In the genomic region with DNA sequence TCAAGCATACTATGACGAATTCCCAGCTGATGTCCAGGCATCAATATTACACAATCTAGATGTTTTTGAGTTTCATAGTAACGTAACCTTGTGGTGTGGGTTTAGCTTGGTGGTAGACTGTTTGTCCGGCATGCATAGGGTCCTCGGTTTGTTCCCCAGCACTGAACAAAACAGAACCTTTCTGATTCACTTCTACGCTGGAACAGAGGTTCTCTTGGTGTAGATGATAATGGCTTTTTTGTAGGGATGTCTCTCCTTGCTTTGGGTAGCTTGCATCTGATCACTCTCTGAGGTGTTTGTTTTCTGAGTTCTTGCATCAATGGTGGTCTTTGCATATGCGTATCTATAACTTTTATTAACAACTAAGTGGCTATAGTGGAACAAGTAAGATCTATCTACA, we compare ENCODE assay signal across 24 mouse cellular contexts.
DNase-seq lines count a peak whose midpoint lies in the region; ATAC-seq and TF ChIP-seq lines count a peak whose summit lies in the region.
"Had no signal": no experiment of that assay in that cellular context is flagged by ENCODE, and none has a peak within 500 bp of the region (broad histone marks: within the 10 kb centered on the region; RNA-seq: fewer than 3 reads in every experiment).

No protein-coding gene starts in this region.

- no peaks in the 10 kb centered on the region for H3K9me3 ChIP-seq in midbrain, embryonic 11.5 days (ENCODE audit: control insufficient read depth, low read length)
- no peaks in the 10 kb centered on the region for H3K9me3 ChIP-seq in midbrain, embryonic 13.5 days
- no peaks in the 10 kb centered on the region for H3K9me3 ChIP-seq in forebrain, embryonic 14.5 days (replicated peaks; ENCODE audit: control insufficient read depth, low read length)

- H3K27ac ChIP-seq in midbrain, embryonic 11.5 days (ENCODE audit: low read depth, low read length): no peak overlapping the region
- H3K27ac ChIP-seq in midbrain, embryonic 13.5 days: no peak overlapping the region
- H3K27ac ChIP-seq in bone marrow macrophage, adult 2 months (ENCODE audit: insufficient read depth, low read depth, low read length): peak overlapping the region; percentile 50; the same call in 1 of the 2 replicates
- H3K27ac ChIP-seq in forebrain, embryonic 14.5 days (ENCODE audit: low read depth, low read length): no peak overlapping the region

- peak; percentile 51 for DNase-seq in heart, adult 11 months
- no peak for DNase-seq in heart, postnatal 4 days
- peak; percentile 54 for DNase-seq in midbrain, embryonic 11.5 days (ENCODE audit: low spot score, missing footprints)
- peak; percentile 47 for DNase-seq in NIH3T3 (ENCODE audit: low read depth)
- DNase-seq in spleen, adult 18-20 months: no peak
- no peak for DNase-seq in forebrain, embryonic 14.5 days (ENCODE audit: low spot score)
- DNase-seq: adrenal gland, adult 2 months; adrenal gland, adult 8-10 months; adrenal gland, postnatal 10 days; adrenal gland, postnatal 14 days; adrenal gland, postnatal 25 days; adrenal gland, postnatal 36 days; B cell, adult 2 months; cerebellum, adult 11 months; cerebellum, adult 11-12 months; cerebellum, adult 18-20 months; cerebellum, adult 2 months had no signal

- no peak overlapping the region for H3K9ac ChIP-seq in midbrain, embryonic 11.5 days (ENCODE audit: low read length)
- no peak overlapping the region for H3K9ac ChIP-seq in midbrain, embryonic 13.5 days (replicated peaks)
- no peak overlapping the region for H3K9ac ChIP-seq in forebrain, embryonic 14.5 days (ENCODE audit: low read length)

- whole genome bisulfite sequencing in midbrain, embryonic 11.5 days: 87% methylated on average over 6 of the region's 6 CpGs
- 89% methylated on average over 6 of the region's 6 CpGs for WGBS in midbrain, embryonic 13.5 days
- WGBS in forebrain, embryonic 14.5 days: 91% methylated on average over 6 of the region's 6 CpGs

- no peak for TF ChIP-seq CTCF in bone marrow macrophage, adult 2 months (IDR thresholded peaks at IDR 0.05; ENCODE audit: low read depth, low read length)

- no peaks in the 10 kb centered on the region for H3K36me3 ChIP-seq in midbrain, embryonic 11.5 days (ENCODE audit: control insufficient read depth, insufficient read depth, low read length)
- H3K36me3 ChIP-seq in midbrain, embryonic 13.5 days: no peaks in the 10 kb centered on the region
- H3K36me3 ChIP-seq in forebrain, embryonic 14.5 days (ENCODE audit: control insufficient read depth, insufficient read depth, low read length): no peaks in the 10 kb centered on the region
- H3K36me3 ChIP-seq: G1E had no signal

- no peaks in the 10 kb centered on the region for H3K4me1 ChIP-seq in midbrain, embryonic 11.5 days (ENCODE audit: control insufficient read depth, insufficient read depth, low read length)
- no peaks in the 10 kb centered on the region for H3K4me1 ChIP-seq in midbrain, embryonic 13.5 days (replicated peaks)
- peaks cover 41% of the 10 kb centered on the region for H3K4me1 ChIP-seq in bone marrow macrophage, adult 2 months (ENCODE audit: control insufficient read depth, insufficient read depth, low read length)
- H3K4me1 ChIP-seq in forebrain, embryonic 14.5 days (ENCODE audit: control insufficient read depth, insufficient read depth, low read length): no peaks in the 10 kb centered on the region

- no peak overlapping the region for H3K4me3 ChIP-seq in midbrain, embryonic 11.5 days (ENCODE audit: low read depth, low read length)
- no peak overlapping the region for H3K4me3 ChIP-seq in midbrain, embryonic 13.5 days (replicated peaks)
- H3K4me3 ChIP-seq in bone marrow macrophage, adult 2 months (ENCODE audit: insufficient read depth, low read length): no peak overlapping the region
- H3K4me3 ChIP-seq in forebrain, embryonic 14.5 days (ENCODE audit: low read depth, low read length): no peak overlapping the region

- no peak overlapping the region for H3K4me2 ChIP-seq in midbrain, embryonic 11.5 days
- H3K4me2 ChIP-seq in midbrain, embryonic 13.5 days (replicated peaks): no peak overlapping the region
- no peak overlapping the region for H3K4me2 ChIP-seq in forebrain, embryonic 14.5 days (ENCODE audit: low read length)

- H3K27me3 ChIP-seq in midbrain, embryonic 11.5 days (ENCODE audit: control insufficient read depth, insufficient read depth, low read length): no peaks in the 10 kb centered on the region
- H3K27me3 ChIP-seq in midbrain, embryonic 13.5 days: no peaks in the 10 kb centered on the region
- no peaks in the 10 kb centered on the region for H3K27me3 ChIP-seq in forebrain, embryonic 14.5 days (replicated peaks; ENCODE audit: control insufficient read depth, insufficient read depth, low read length)
- H3K27me3 ChIP-seq: CH12.LX, Patski had no signal

- no peak for ATAC-seq in midbrain, embryonic 11.5 days (ENCODE audit: low FRiP score)
- ATAC-seq in midbrain, embryonic 13.5 days: no peak
- no peak for ATAC-seq in forebrain, embryonic 14.5 days
- ATAC-seq: activated CD4-positive, CD25-positive, alpha-beta regulatory T cell, adult 4 months; CD4-positive, CD25-positive, alpha-beta regulatory T cell, adult 4 months; Patski had no signal

- no peak for TF ChIP-seq POLR2A in bone marrow macrophage, adult 2 months (IDR thresholded peaks at IDR 0.05; ENCODE audit: borderline replicate concordance, low read depth, low read length)

Comparison
In these comparisons a context has a peak if more than half of its experiments do, and no peak if none do; other contexts are left out.
1. DNase-seq: peak in heart, adult 11 months (single experiment), midbrain, embryonic 11.5 days (single experiment) and NIH3T3 (single experiment); none in heart, postnatal 4 days (single experiment), spleen, adult 18-20 months (0 of 2) and forebrain, embryonic 14.5 days (single experiment).